Mouse (Mus musculus) midbrain, embryonic 12.5 days (tissue): ENCODE data around the gene Atp1b2. TPM values are rescaled to one million over a fixed set of nuclear protein-coding genes. Genes with fewer than 3 reads are reported as not detected.
A peak's percentile ranks its signal among the peaks of the same experiment; 100 is the strongest.
"Not testable (repeated sequence)": the region's sequence is repeated elsewhere in the genome, so short reads cannot be mapped to it uniquely, and the experiment has no call there.

Source experiments
- ATAC-seq: fragments of 200-750 bp; cut with Nextera tagmentation; 2 replicates; pipeline ENCODE4 v1.8.0; 2017; ENCODE audit warnings: low read depth, moderate TSS enrichment, moderate library complexity; ENCODE audit not compliant: low FRiP score
- H3K27ac ChIP-seq: fragments of 300-500 bp; sonication (generic); replicated peaks from 2 replicates; pipeline ENCODE4 v1.5.1; 2016; ENCODE audit warnings: mild to moderate bottlenecking
- H3K27me3 ChIP-seq: fragments of 300-500 bp; sonication (generic); 2 replicates; pipeline ENCODE4 v1.6.1; 2016; ENCODE audit warnings: mild to moderate bottlenecking
- H3K36me3 ChIP-seq: fragments of 300-500 bp; sonication (generic); 2 replicates; pipeline ENCODE4 v1.6.1; 2016
- H3K4me1 ChIP-seq: fragments of 300-500 bp; sonication (generic); 2 replicates; pipeline ENCODE4 v1.6.1; 2016
- H3K4me2 ChIP-seq: fragments of 300-500 bp; sonication (generic); replicated peaks from 2 replicates; pipeline ENCODE4 v1.6.1; 2016; ENCODE audit warnings: mild to moderate bottlenecking, moderate library complexity
- H3K4me3 ChIP-seq: fragments of 300-500 bp; sonication (generic); 2 replicates; pipeline ENCODE4 v1.5.1; 2016; ENCODE audit warnings: mild to moderate bottlenecking
- H3K9ac ChIP-seq: fragments of 300-500 bp; sonication (generic); replicated peaks from 2 replicates; pipeline ENCODE4 v1.6.1; 2016; ENCODE audit warnings: mild to moderate bottlenecking, moderate library complexity
- H3K9me3 ChIP-seq: fragments of 300-500 bp; sonication (generic); 2 replicates; pipeline ENCODE4 v1.6.1; 2016; ENCODE audit warnings: mild to moderate bottlenecking
- WGBS: fragments of 180-500 bp; shearing (Covaris S2); methylation state at CpG from one replicate; pipeline ENCODE4 v1.1.7; 2016; 5-methylcytosine and 5-hydroxymethylcytosine counted together
- polyA plus RNA-seq: library from polyadenylated mRNA; unstranded; fragments of >200 nt; fragmentation: Nextera tagmentation; extraction: Ambion mirVana; gene quantifications from 2 replicates; pipeline ENCODE4 v1.2.1, GENCODE M21; 2016

Atp1b2 gene
- polyA plus RNA-seq, 1 experiment from 2014 or later = 11.4 TPM

DNA sequence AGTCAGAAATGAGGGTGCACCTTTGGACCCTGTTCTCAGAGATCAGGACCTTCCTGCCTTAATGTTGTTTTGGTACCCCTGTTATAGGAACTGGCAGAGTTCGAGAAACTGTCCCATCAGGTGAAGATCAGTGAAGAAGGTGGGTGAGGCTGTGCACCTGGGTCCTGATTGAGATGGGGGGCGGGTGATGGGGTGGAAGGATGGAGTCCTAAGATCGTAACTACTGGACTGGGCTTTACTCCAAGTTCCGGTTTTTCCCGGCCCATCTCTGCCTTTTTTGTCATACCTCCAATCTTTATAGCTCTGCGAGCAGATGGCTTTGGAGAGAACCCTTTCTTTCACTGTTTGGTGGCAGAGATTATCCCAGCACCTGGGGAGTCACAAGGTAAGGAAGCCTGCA lies 16.7 kb upstream of the Atp1b2 start:
- WGBS = 52% methylated on average over 6 of the region's 6 CpGs
- Histone ChIP-seq H3K27ac (peak overlapping the region; percentile 75), H3K4me2 (peak overlapping the region; percentile 65), H3K9me3 (no peaks in the 10 kb centered on the region), H3K4me1 (peaks cover 15% of the 10 kb centered on the region), H3K4me3 (peak overlapping the region; percentile 44), H3K27me3 (peaks cover 7% of the 10 kb centered on the region; the same call in 1 of the 2 replicates), H3K9ac (peak overlapping the region; percentile 62), H3K36me3 (no peaks in the 10 kb centered on the region)
- 0 out of 2 replicates have a peak, but pooled peaks have one; percentile 19 for ATAC-seq

DNA sequence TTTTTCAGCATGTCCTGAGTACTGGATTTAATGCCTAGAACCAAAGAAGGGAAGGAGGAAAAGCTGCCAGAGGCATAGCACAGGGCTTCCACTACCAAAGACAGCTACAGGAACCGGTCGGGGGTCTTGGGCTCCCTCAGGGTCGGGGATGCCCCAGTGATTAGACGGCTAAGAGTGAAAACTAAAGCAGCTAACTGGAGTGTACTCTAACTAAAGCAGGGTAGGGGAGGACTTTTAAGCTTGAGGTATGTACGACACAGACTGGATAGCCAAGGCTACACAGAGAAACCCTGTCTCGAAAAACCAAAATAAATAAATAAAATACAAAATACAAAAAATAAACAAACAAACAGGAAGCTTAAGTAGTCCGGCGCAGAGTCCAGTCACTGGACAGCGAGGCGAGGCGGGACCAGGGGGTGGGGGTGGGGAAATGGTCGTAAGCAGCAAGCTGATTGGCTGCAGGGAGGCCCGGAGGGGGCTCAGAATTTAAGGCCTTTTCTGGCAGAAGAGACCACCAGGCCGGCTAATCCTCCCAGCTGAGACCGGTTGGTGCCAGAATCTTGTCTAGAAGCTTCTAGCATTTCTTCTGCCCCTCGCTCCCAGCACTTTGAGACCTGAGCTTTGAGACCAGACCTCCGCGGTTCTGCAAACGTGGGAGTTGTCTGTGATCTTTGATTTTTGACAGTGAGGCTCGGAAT lies 16.0 kb upstream of the Atp1b2 start, which contains the start of gene Sat2:
Sat2 (plus strand) TSS at position 454 of the 698 bp plus-strand sequence.
- Histone ChIP-seq H3K9me3 (no peaks in the 10 kb centered on the region), H3K27me3 (peaks cover 13% of the 10 kb centered on the region), H3K4me2 (peak within 1 kb of the TSS; percentile 65), H3K4me3 (peak within 1 kb of the TSS; percentile 44), H3K9ac (peak within 1 kb of the TSS; percentile 62), H3K36me3 (no peaks in the 10 kb centered on the region), H3K4me1 (peaks cover 15% of the 10 kb centered on the region), H3K27ac (peak within 1 kb of the TSS; percentile 75)
- peak; percentile 85 for ATAC-seq
- under 1% methylated on average over 20 of the region's 20 CpGs for WGBS

GRCm38 (mm10) chr11:69620394-69621081 lies 14.8 kb upstream of the Atp1b2 start:
- H3K4me1 ChIP-seq = peaks cover 15% of the 10 kb centered on the region
- H3K27ac ChIP-seq = no peak overlapping the region
- no peak overlapping the region for H3K4me3 ChIP-seq
- WGBS = 90% methylated on average over 7 of the region's 7 CpGs
- H3K27me3 ChIP-seq = peaks cover 19% of the 10 kb centered on the region
- H3K4me2 ChIP-seq = no peak overlapping the region
- no peaks in the 10 kb centered on the region for H3K9me3 ChIP-seq
- no peak for ATAC-seq
- H3K36me3 ChIP-seq = no peaks in the 10 kb centered on the region
- no peak overlapping the region for H3K9ac ChIP-seq

- ATAC-seq = no peak
- no peak within 1 kb of the TSS for H3K4me3 ChIP-seq
- H3K27me3 ChIP-seq = peaks cover 24% of the 10 kb centered on the region
- peaks cover 18% of the 10 kb centered on the region for H3K4me1 ChIP-seq
- no peaks in the 10 kb centered on the region for H3K9me3 ChIP-seq
- no peak within 1 kb of the TSS; the same call in 1 of the 2 replicates for H3K9ac ChIP-seq
- H3K27ac ChIP-seq = no peak within 1 kb of the TSS
- H3K36me3 ChIP-seq = no peaks in the 10 kb centered on the region
- no peak within 1 kb of the TSS for H3K4me2 ChIP-seq
- 70% methylated on average over 5 of the region's 5 CpGs for WGBS
These were observed 12.1 kb upstream of the Atp1b2 start, which contains the start of gene Shbg for GRCm38 (mm10) chr11:69617805-69618204. Shbg (minus strand) TSS chr11:69617905.

GRCm38 (mm10) chr11:69616781-69617180 lies 11.0 kb upstream of the Atp1b2 start:
- Histone ChIP-seq H3K36me3 (no peaks in the 10 kb centered on the region), H3K4me3 (no peak overlapping the region), H3K4me2 (no peak overlapping the region), H3K9ac (no peak overlapping the region; the same call in 1 of the 2 replicates), H3K4me1 (peaks cover 8% of the 10 kb centered on the region), H3K27ac (no peak overlapping the region), H3K9me3 (no peaks in the 10 kb centered on the region), H3K27me3 (peaks cover 24% of the 10 kb centered on the region)
- 49% methylated on average over 10 of the region's 10 CpGs for WGBS
- no peak for ATAC-seq

- H3K4me1 ChIP-seq, H3K4me2 ChIP-seq, H3K9ac ChIP-seq, H3K36me3 ChIP-seq, H3K9me3 ChIP-seq, ATAC-seq, H3K4me3 ChIP-seq, H3K27ac ChIP-seq: not testable (repeated sequence)
- WGBS = 57% methylated on average over 11 of the region's 11 CpGs
- H3K27me3 ChIP-seq = peaks cover 24% of the 10 kb centered on the region
These were observed 8.5 kb upstream of the Atp1b2 start for GRCm38 (mm10) chr11:69614257-69614588.

DNA sequence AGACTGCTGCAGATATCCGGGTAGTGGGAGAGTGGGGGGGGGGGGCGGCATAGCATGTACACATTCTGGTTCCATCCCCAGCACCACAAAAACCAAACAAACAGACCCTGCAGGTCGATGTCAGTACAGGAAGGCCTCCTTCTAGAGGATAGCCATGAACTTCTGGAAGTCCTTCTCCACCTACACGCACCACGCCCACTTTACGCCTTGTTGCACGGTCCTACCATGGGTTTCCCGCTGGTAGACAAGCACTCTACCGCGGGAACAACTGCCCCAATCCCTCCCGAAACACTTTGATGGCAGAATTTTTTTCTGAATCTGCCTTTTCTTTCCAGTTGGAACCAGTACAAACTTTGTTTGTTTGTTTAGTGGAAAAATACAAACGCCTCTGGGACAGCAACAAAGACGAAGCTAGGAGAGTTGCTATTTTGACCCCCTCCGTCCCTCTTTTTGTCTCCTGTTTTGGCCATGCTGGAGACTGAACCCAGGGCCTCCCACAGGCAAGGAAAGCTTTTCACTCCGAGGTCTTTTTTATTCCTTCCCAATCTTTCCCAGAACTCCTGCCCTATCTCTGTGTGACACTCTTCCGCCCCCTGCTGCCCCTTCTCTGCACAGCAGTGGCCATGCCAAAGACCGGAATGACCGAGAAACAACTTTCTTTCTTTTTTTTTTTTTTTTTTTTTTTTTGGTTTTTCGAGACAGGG lies 8.0 kb upstream of the Atp1b2 start:
- WGBS = 6% methylated on average over 19 of the region's 19 CpGs
- H3K9ac ChIP-seq = no peak overlapping the region
- H3K27me3 ChIP-seq = peaks cover 26% of the 10 kb centered on the region
- H3K4me3 ChIP-seq = no peak overlapping the region
- H3K27ac ChIP-seq = no peak overlapping the region
- H3K36me3 ChIP-seq = no peaks in the 10 kb centered on the region
- no peak for ATAC-seq
- peaks cover 4% of the 10 kb centered on the region for H3K4me1 ChIP-seq
- peak overlapping the region; percentile 18 for H3K4me2 ChIP-seq
- no peaks in the 10 kb centered on the region for H3K9me3 ChIP-seq

- Histone ChIP-seq H3K36me3 (no peaks in the 10 kb centered on the region), H3K4me1 (peaks cover 4% of the 10 kb centered on the region), H3K27ac (no peak overlapping the region), H3K27me3 (peaks cover 8% of the 10 kb centered on the region; the same call in 1 of the 2 replicates), H3K9ac (no peak overlapping the region), H3K9me3 (no peaks in the 10 kb centered on the region), H3K4me2 (no peak overlapping the region), H3K4me3 (no peak overlapping the region)
- WGBS = 66% methylated on average over 4 of the region's 4 CpGs
- ATAC-seq = no peak
These were observed 5.2 kb upstream of the Atp1b2 start for GRCm38 (mm10) chr11:69610899-69611298.

GRCm38 (mm10) chr11:69609416-69609815 lies 3.7 kb upstream of the Atp1b2 start:
- no peak for ATAC-seq
- no peak overlapping the region for H3K4me2 ChIP-seq
- 63% methylated on average over 7 of the region's 7 CpGs for WGBS

DNA sequence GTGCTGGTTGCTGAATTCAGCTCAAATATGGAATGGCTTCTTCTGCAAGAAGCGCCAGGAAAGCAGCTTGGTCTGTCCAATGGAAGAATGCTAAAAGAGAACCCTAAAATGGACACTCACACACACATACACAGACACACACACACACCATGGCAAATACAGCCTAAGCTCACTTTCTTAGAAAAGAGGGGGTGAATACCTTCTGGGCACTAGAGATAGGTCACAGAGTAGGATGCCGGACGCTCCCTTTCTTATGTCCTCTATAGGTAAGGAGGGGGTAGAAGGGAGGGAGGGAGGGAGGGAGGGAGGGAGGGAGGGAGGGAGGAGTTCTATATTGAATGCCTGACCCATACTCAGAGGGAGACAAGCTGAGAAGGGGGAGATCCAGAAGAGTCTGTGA lies 2.8 kb upstream of the Atp1b2 start:
- Histone ChIP-seq H3K27me3 (peaks cover 13% of the 10 kb centered on the region), H3K4me3 (no peak overlapping the region)

More at GRCm38 (mm10) chr11:69609416-69609815, 3.7 kb upstream of the Atp1b2 start:
- Histone ChIP-seq H3K36me3 (no peaks in the 10 kb centered on the region), H3K27me3 (peaks cover 4% of the 10 kb centered on the region; the same call in 1 of the 2 replicates), H3K27ac (no peak overlapping the region), H3K4me3 (no peak overlapping the region), H3K9ac (no peak overlapping the region), H3K9me3 (no peaks in the 10 kb centered on the region), H3K4me1 (peaks cover 15% of the 10 kb centered on the region)

DNA sequence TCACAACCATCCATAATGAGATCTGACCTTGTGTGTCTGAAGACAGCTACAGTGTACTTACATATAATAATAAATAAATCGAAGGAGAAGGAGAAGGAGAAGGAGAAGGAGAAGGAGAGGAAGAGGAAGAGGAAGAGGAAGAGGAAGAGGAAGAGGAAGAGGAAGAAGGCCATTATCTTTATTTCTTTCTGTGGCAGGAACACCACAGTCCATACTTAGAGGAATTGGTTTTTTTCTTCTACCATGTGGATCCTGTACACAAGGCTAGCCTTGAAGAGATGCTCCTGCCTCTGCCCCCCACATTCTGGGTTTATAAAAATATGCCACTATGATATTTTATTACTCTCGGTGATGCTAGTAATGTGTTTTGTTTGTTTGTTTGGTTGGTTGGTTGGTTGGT lies 1.1 kb upstream of the Atp1b2 start:
- Histone ChIP-seq H3K36me3 (no peaks in the 10 kb centered on the region), H3K9me3 (no peaks in the 10 kb centered on the region), H3K27me3 (peaks cover 14% of the 10 kb centered on the region), H3K4me3 (no peak overlapping the region), H3K4me2 (no peak overlapping the region), H3K27ac (no peak overlapping the region), H3K4me1 (peaks cover 13% of the 10 kb centered on the region), H3K9ac (no peak overlapping the region)
- ATAC-seq = no peak
- 74% methylated on average over 2 of the region's 2 CpGs for WGBS

More for the DNA sequence above, 2.8 kb upstream of the Atp1b2 start:
- no peaks in the 10 kb centered on the region for H3K36me3 ChIP-seq
- H3K9me3 ChIP-seq = no peaks in the 10 kb centered on the region
- H3K4me1 ChIP-seq = peaks cover 15% of the 10 kb centered on the region
- 84% methylated on average over 3 of the region's 3 CpGs for WGBS
- ATAC-seq = no peak
- no peak overlapping the region for H3K9ac ChIP-seq
- H3K4me2 ChIP-seq = no peak overlapping the region
- no peak overlapping the region for H3K27ac ChIP-seq

- 0 out of 2 replicates have a peak, but pooled peaks have one; percentile 21 for ATAC-seq
- Histone ChIP-seq H3K27me3 (peaks cover 14% of the 10 kb centered on the region), H3K36me3 (no peaks in the 10 kb centered on the region), H3K9me3 (no peaks in the 10 kb centered on the region), H3K27ac (no peak overlapping the region), H3K4me1 (peaks cover 13% of the 10 kb centered on the region), H3K4me2 (peak overlapping the region; percentile 100), H3K4me3 (peak overlapping the region; percentile 66), H3K9ac (no peak overlapping the region)
- 74% methylated on average over 2 of the region's 2 CpGs for WGBS
These were observed 701 bp upstream of the Atp1b2 start for GRCm38 (mm10) chr11:69606491-69606795.
